Mouse (Mus musculus) lung, postnatal 10 days (tissue): ENCODE measurements around the gene Gtsf1l.
"Not testable (repeated sequence)": the region's sequence is repeated elsewhere in the genome, so short reads cannot be mapped to it uniquely, and the experiment has no call there.

Experiments used
- DNase-seq: peaks from one replicate; pipeline ENCODE4 v3.0.0; 2021

Gtsf1l gene

GRCm38 (mm10) chr2:163085047-163085446, 2.6 kb downstream of the Gtsf1l start:
- no peak for DNase-seq

DNA sequence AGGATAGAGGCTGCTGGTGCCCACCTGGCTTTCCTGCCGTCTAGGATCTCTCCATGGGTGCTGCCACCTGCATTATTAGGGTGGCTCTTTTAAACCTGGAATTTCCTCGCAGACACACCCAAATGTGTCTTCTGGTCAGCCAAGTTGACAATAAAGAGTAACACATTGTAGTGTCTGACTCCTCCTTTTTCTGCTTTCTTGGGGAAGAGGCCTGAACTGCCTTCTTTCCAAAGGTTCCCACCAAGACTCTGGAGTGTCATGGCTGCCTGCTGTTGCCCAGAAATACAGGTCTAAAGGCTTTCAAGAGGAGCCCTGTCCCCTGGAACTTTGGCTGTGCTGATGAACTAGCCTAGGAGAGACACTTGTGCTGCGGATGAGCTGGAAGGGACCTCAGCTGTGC, 3.1 kb downstream of the Gtsf1l start:
- no peak for DNase-seq

GRCm38 (mm10) chr2:163082591-163082990, 5.1 kb downstream of the Gtsf1l start:
- DNase-seq = no peak

- DNase-seq = no peak
Observed at GRCm38 (mm10) chr2:163079041-163079440, 8.6 kb downstream of the Gtsf1l start.

GRCm38 (mm10) chr2:163075234-163075633, 12.4 kb downstream of the Gtsf1l start:
- no peak for DNase-seq

GRCm38 (mm10) chr2:163074808-163075207, 12.8 kb downstream of the Gtsf1l start:
- no peak for DNase-seq

DNA sequence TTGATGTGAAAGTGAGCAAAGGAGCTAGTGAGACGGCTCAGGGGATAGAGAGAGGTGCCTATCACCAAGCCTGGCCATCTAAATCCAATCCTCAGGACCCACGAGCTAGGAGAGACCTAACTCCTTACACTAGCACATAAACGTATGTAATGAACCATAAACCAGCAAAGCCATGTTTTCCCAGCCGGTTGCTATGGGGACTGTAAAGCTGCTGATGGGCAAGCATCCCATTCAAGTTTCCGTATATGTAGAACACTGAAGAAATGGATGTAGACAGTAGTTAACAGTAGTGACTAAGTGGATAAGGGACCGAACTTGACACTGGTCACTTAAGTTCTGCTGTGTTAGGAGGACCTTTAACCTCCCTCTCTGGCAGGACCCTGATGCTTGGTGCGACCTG, 13.6 kb downstream of the Gtsf1l start:
- DNase-seq = no peak

- DNase-seq = no peak
Observed at GRCm38 (mm10) chr2:163073023-163073757, 14.5 kb downstream of the Gtsf1l start.

- DNase-seq = no peak
Observed at GRCm38 (mm10) chr2:163071590-163071989, 16.1 kb downstream of the Gtsf1l start.

GRCm38 (mm10) chr2:163070213-163070612, 17.4 kb downstream of the Gtsf1l start:
- DNase-seq = no peak

- no peak for DNase-seq
Observed at GRCm38 (mm10) chr2:163067233-163067632, 20.4 kb downstream of the Gtsf1l start.

DNA sequence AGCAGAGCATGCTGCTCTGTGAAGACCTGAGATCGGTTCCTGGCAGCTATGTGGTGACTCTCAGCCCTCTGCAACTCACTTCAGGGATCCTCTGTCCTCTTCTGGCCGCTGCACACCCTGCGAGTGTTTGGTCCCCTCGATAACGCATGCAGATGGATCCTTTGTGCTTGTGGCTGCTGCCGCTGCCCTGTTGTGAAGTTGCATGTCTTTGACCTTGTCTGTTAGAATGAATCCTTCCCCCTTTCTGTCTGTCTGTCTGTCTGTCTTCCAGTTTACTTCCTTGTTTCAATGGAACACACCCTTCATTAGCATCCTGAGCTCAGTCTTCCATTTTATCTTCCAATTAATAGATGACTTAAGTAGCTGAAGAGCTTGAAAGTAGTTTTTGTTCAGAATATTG, 21.3 kb downstream of the Gtsf1l start:
- no peak for DNase-seq

- DNase-seq = no peak
Observed at GRCm38 (mm10) chr2:163062119-163062508, 25.5 kb downstream of the Gtsf1l start.

GRCm38 (mm10) chr2:163061203-163062118, 26.2 kb downstream of the Gtsf1l start:
- no peak for DNase-seq

GRCm38 (mm10) chr2:163060630-163061029, 27.0 kb downstream of the Gtsf1l start:
- DNase-seq = no peak

GRCm38 (mm10) chr2:163058981-163059380, 28.7 kb downstream of the Gtsf1l start:
- DNase-seq = not testable (repeated sequence)

DNA sequence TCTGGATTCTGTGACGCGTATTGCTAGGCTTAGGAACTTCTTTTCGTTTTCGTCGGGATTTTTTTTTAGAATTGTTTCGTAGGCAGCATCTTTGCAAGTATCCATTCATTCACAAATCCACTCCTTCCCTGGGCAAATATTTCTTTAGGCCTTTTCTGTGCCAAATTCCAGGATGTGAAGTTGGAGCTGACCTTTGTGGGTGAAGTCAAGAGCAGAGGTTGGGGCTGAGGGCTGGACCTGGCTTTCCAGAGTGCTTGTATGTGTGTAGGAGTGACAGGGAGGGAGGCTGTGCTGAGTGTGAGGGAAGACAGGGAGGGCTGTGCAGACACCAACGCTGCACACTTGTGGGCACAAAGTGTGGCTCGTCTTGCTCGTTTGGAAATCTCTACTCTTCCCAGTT, 31.1 kb downstream of the Gtsf1l start:
- DNase-seq = peak; percentile 9

DNA sequence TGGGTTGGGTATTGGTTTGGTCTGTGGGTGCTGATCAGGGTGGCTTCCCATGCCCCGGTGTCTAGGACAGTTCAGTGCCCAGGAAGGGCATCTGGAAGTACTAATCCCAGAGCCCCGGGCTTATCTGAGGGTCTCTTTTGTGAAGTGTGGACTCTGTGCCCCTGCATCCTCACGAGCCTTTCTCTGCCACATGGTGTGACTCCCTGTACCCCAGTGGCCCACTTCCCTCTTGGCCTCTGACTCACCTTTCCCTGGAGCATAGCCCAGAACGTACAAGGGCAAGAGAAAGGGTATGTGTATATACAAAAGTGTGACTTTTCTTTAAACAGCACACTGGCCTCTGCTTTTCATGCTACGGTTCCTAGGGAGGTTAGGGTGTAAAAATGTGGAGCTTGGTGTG, 31.9 kb downstream of the Gtsf1l start:
- DNase-seq = no peak

DNA sequence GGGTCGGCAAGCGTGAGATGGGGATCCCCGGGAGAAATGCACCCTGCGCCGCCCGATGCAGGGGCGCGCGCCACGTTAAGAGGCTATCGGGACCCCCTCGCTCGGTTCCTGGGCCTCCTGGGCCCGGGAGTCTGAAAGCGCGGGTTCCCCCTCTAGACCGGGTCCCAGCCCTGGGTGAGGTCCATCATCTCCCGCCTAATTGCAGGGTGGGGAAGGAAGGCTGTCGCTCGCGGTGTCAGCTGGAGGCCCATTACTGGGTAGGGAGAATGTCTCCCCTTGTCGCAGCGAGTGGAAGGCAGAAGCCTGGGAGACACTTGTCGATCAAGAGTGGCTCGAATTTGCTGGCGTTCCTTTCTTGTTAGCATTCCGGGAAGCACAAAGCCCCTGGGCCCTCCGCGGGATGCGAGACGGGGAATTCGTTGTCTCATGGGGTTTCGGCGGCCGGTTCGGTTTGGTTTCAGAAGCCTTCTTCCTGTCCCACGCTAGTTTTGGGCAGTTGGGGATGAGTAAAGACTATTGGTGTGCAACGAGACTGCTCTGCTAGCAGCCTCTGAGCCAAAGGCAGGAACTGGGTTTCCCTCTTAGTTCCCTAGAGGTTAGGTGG, 32.7 kb downstream of the Gtsf1l start:
- DNase-seq = no peak

GRCm38 (mm10) chr2:163054335-163054840, 33.3 kb downstream of the Gtsf1l start, which contains the start of gene Mybl2:
Gene Mybl2, plus strand, starts transcription at chr2:163054687.
- DNase-seq = peak; percentile 98

GRCm38 (mm10) chr2:163052826-163053225, 34.8 kb downstream of the Gtsf1l start:
- no peak for DNase-seq

- DNase-seq = peak; percentile 11
Observed at GRCm38 (mm10) chr2:163052101-163052500, 35.6 kb downstream of the Gtsf1l start.

GRCm38 (mm10) chr2:163051691-163052090, 36.0 kb downstream of the Gtsf1l start:
- DNase-seq = no peak
